In the genomic region with DNA sequence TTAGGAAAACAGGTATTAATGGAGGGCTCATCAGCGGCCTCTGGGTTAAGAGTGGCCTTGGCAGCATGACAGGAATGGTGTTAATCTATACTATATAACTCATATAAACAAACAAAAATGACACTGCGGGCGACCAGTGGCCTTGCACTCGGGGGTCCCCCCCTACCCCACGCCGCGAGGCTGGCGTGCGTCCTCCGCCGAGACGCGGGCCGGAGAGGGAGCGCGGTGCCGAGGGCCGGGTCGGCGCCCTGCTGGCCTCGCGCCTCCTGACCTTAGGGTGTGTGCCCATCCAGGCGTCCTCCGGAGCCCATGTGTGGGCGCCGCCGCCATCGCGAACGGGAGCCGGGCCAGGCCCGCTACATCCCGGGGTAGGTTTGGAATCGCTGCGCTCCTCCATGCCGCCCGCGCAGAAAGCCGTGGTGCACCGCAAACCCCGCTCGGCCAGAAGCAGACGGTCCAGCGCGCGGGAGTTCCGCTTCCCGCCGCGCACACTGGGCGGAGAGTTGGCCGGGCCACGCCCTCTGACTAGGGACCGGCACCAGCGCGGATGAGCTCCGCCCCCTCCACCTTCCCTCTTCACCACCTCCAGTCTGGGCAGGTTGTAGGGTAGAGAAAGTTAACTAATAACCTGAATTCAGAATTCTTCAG, we compare ENCODE assay signal across 8 mouse cellular contexts. TPM values are rescaled to one million over a fixed set of nuclear protein-coding genes. Genes with fewer than 3 reads are reported as not detected.
DNase-seq lines count a peak whose midpoint lies in the region; ATAC-seq and TF ChIP-seq lines count a peak whose summit lies in the region.

A gene (minus strand): TSS at position 501 of the 648 bp plus-strand sequence.

- H3K4me3 ChIP-seq in embryonic facial prominence, embryonic 10.5 days, result peak within 1 kb of the TSS; percentile 93
- H3K4me3 ChIP-seq in intestine, postnatal 0 days (ENCODE audit: low read depth, low read length), result peak within 1 kb of the TSS; percentile 94
- H3K4me3 ChIP-seq in midbrain, embryonic 10.5 days, result peak within 1 kb of the TSS; percentile 86

- H3K27ac ChIP-seq in embryonic facial prominence, embryonic 10.5 days (replicated peaks), result peak within 1 kb of the TSS; percentile 88
- H3K27ac ChIP-seq in intestine, postnatal 0 days (ENCODE audit: low read depth, low read length), result no peak within 1 kb of the TSS
- peak within 1 kb of the TSS; percentile 86 for H3K27ac ChIP-seq in midbrain, embryonic 10.5 days (replicated peaks)

- DNase-seq in adrenal gland, postnatal 10 days, result peak; percentile 94
- DNase-seq in embryonic facial prominence, embryonic 10.5 days (ENCODE audit: low spot score), result peak; percentile 88
- DNase-seq in gonadal fat pad, adult 2 months (ENCODE audit: low read depth), result no peak
- DNase-seq in left cerebral cortex, postnatal 36 days (ENCODE audit: low spot score in 2 of 2), result peak; percentile 87 to 88
- DNase-seq in midbrain, embryonic 10.5 days (ENCODE audit: low spot score), result peak; percentile 76
- DNase-seq in right cerebral cortex, postnatal 36 days (ENCODE audit: low spot score in 2 of 2), result peak; percentile 76 to 79
- peak; percentile 76 to 84 for DNase-seq in urinary bladder, postnatal 4 days (ENCODE audit: low spot score in 2 of 2)

- H3K9me3 ChIP-seq in embryonic facial prominence, embryonic 10.5 days, result no peaks in the 10 kb centered on the region
- no peaks in the 10 kb centered on the region for H3K9me3 ChIP-seq in intestine, postnatal 0 days (ENCODE audit: control insufficient read depth)
- H3K9me3 ChIP-seq in midbrain, embryonic 10.5 days (replicated peaks), result no peaks in the 10 kb centered on the region

- H3K9ac ChIP-seq in intestine, postnatal 0 days (ENCODE audit: low read depth, low read length), result peak within 1 kb of the TSS; percentile 82

- H3K36me3 ChIP-seq in embryonic facial prominence, embryonic 10.5 days (replicated peaks), result peaks cover 11% of the 10 kb centered on the region
- H3K36me3 ChIP-seq in intestine, postnatal 0 days (ENCODE audit: control insufficient read depth, insufficient read depth), result peaks cover 4% of the 10 kb centered on the region; the same call in 1 of the 2 replicates
- peaks cover 7% of the 10 kb centered on the region for H3K36me3 ChIP-seq in midbrain, embryonic 10.5 days

- 0 out of 2 replicates have a peak, but pooled peaks cover 3% of the 10 kb centered on the region for H3K27me3 ChIP-seq in embryonic facial prominence, embryonic 10.5 days (replicated peaks; ENCODE audit: low read depth, poor library complexity, severe bottlenecking)
- no peaks in the 10 kb centered on the region for H3K27me3 ChIP-seq in intestine, postnatal 0 days (replicated peaks; ENCODE audit: control insufficient read depth, insufficient read depth, low read length)
- no peaks in the 10 kb centered on the region for H3K27me3 ChIP-seq in midbrain, embryonic 10.5 days (ENCODE audit: low read depth, poor library complexity, severe bottlenecking)

- peaks cover 7% of the 10 kb centered on the region for H3K4me1 ChIP-seq in embryonic facial prominence, embryonic 10.5 days
- no peaks in the 10 kb centered on the region; the same call in 1 of the 2 replicates for H3K4me1 ChIP-seq in intestine, postnatal 0 days (replicated peaks; ENCODE audit: control insufficient read depth, insufficient read depth, low read length)
- peaks cover 10% of the 10 kb centered on the region for H3K4me1 ChIP-seq in midbrain, embryonic 10.5 days

- H3K4me2 ChIP-seq in intestine, postnatal 0 days (replicated peaks; ENCODE audit: low read depth), result peak within 1 kb of the TSS; percentile 67

- peak; percentile 97 for ATAC-seq in intestine, postnatal 0 days

- under 1% methylated on average over 57 of the region's 57 CpGs for WGBS in embryonic facial prominence, embryonic 10.5 days
- under 1% methylated on average over 57 of the region's 57 CpGs for WGBS in intestine, postnatal 0 days
- under 1% methylated on average over 57 of the region's 57 CpGs for WGBS in midbrain, embryonic 10.5 days

- TF ChIP-seq CTCF in intestine, postnatal 0 days (IDR thresholded peaks at IDR 0.05; ENCODE audit: low read depth), result no peak

- intact Hi-C loops in left cerebral cortex, postnatal 36 days (cut with DNase I), result no loop called here

RNA-seq across cellular contexts. Expression of the gene that starts here (rescaled TPM):
- 10 to 100 TPM; 25.8 to 27.8 TPM for total RNA-seq in adrenal gland, postnatal 10 days (2021)
- polyA plus RNA-seq in embryonic facial prominence, embryonic 10.5 days (2016; fragmentation: Nextera tagmentation; extraction: Ambion mirVana), result 100 and 101 TPM in 2 replicates
- polyA plus RNA-seq in gonadal fat pad, adult 2 months (2012; rRNA removed), result 13.0 and 15.2 TPM in 2 replicates
- polyA plus RNA-seq in intestine, postnatal 0 days (2015; fragmentation: Nextera tagmentation; extraction: Ambion mirVana), result 24.6 and 26.6 TPM in 2 replicates
- 10 to 100 TPM; 29.0 to 35.2 TPM for total RNA-seq in left cerebral cortex, postnatal 36 days (2021)
- polyA plus RNA-seq in midbrain, embryonic 10.5 days (2016; fragmentation: Nextera tagmentation; extraction: Ambion mirVana), result 54.4 and 69.8 TPM in 2 replicates
